Mouse (Mus musculus) mesoderm, embryonic 11.5 days (tissue): ENCODE results near the gene 1700030K09Rik.

ENCODE experiments used
- DNase-seq: peaks from one replicate; pipeline ENCODE4 v3.0.0-alpha.2; 2012; ENCODE audit warnings: low read depth, low spot score

The 1700030K09Rik gene

DNA sequence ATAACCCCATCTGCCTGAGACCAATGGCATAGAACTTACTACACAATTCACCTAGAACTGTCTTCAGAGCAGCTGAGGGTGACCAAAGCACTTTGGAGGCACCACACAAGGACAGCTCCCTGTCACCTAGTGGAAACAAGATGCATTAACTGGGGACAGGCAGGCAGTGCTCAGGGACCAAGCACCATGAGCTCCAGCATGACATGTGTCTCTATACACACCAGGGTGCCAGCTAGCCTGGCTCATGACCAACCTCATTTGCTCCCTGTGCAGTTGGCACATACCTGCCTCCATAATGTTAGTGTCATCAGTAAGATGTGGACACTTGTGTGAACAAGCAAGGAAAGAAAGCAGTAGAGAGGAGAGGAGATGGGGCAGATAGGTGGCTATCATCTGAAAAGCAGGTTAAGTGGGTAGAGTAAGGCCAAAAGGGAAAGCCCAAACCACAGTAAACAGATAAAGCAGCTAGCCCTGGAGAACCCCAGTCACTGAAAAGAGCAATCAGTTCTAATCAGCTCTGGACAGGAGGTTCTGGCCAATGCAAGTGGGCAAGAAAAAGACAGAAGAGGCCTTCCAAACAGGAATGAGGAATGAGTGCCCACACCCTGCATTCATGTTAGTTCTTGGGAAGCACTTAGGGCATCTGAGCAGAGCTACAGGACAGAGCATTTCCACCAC is 61.1 kb downstream of the 1700030K09Rik start:
- no peak for DNase-seq

DNA sequence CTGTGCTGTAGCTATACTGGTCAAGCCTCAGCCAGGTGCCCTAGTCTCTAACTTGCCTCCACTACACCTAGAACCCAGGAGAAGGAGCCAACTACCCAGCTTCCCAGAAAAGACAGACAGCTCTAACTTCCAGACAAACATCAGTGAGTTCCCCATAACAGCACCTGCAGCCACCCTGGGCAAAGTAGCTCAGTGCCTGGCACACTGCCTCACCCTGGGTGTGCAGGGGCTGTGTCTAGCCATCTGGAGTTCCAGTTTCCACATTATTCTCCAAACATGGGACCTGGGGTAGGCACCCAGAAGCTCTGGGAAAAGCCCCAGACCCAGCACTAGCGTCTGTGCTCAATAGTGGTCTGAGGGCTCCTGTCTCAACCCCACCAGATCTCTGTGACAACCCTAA is 63.8 kb downstream of the 1700030K09Rik start:
- no peak for DNase-seq
